Mouse (Mus musculus) embryonic facial prominence, embryonic 13.5 days (tissue): ENCODE data around the gene Olfr312. TPM values are rescaled to one million over a fixed set of nuclear protein-coding genes. Genes with fewer than 3 reads are reported as not detected.
"Not testable (repeated sequence)": the region's sequence is repeated elsewhere in the genome, so short reads cannot be mapped to it uniquely, and the experiment has no call there.

Experiments used
- ATAC-seq: fragments of 200-750 bp; cut with Nextera tagmentation; 2 replicates; pipeline ENCODE4 v1.8.0; 2017; ENCODE audit warnings: low read depth; ENCODE audit not compliant: insufficient number of reproducible peaks, insufficient read depth, low FRiP score, low TSS enrichment
- H3K27ac ChIP-seq: fragments of 300-500 bp; sonication (generic); 2 replicates; pipeline ENCODE4 v1.5.1; 2015; ENCODE audit warnings: moderate library complexity, mild to moderate bottlenecking, inconsistent platforms
- H3K27me3 ChIP-seq: fragments of 300-500 bp; sonication (generic); 2 replicates; pipeline ENCODE4 v1.6.1; 2015; ENCODE audit warnings: mild to moderate bottlenecking, inconsistent platforms
- H3K36me3 ChIP-seq: fragments of 300-500 bp; sonication (generic); 2 replicates; pipeline ENCODE4 v1.6.1; 2015; ENCODE audit warnings: mild to moderate bottlenecking, inconsistent platforms
- H3K4me1 ChIP-seq: fragments of 300-500 bp; sonication (generic); 2 replicates; pipeline ENCODE4 v1.6.1; 2015; ENCODE audit warnings: inconsistent platforms
- H3K4me2 ChIP-seq: fragments of 300-500 bp; sonication (generic); 2 replicates; pipeline ENCODE4 v1.6.1; 2015; ENCODE audit warnings: moderate library complexity, mild to moderate bottlenecking, inconsistent platforms
- H3K4me3 ChIP-seq: fragments of 300-500 bp; sonication (generic); 2 replicates; pipeline ENCODE4 v1.5.1; 2015; ENCODE audit warnings: mild to moderate bottlenecking, inconsistent platforms
- H3K9ac ChIP-seq: fragments of 300-500 bp; sonication (generic); 2 replicates; pipeline ENCODE4 v1.6.1; 2015; ENCODE audit warnings: mild to moderate bottlenecking, inconsistent platforms
- H3K9me3 ChIP-seq: fragments of 300-500 bp; sonication (generic); 2 replicates; pipeline ENCODE4 v1.6.1; 2016; ENCODE audit warnings: inconsistent platforms
- WGBS: fragments of 180-500 bp; shearing (Covaris S2); methylation state at CpG from one replicate; pipeline ENCODE4 v1.1.7; 2015; ENCODE audit warnings: mixed read lengths; 5-methylcytosine and 5-hydroxymethylcytosine counted together
- polyA plus RNA-seq: library from polyadenylated mRNA; unstranded; fragments of >200 nt; fragmentation: Nextera tagmentation; extraction: Ambion mirVana; gene quantifications from 2 replicates; pipeline ENCODE4 v1.2.1, GENCODE M21; 2015

Olfr312 gene
- polyA plus RNA-seq: not detected in 2 replicates

DNA sequence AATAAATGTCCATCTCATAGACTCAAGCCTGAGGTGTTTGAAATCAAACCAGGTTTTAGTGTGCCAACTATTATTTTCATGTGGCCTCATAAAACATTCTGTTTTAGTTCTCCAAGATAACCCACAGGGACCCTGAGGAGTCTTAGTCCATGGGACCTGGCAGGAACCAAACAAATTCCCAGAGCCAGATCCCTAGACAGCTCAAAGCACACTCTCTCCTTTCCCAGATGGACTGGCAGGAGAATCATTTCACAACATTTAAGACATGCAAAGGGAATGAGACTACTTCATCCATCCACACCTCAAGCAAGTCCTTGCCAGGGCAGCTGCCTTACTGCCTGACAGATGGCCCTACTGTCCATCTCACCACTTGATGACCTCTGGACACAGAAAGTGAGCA, at the start of gene Olfr312:
Gene Olfr312, plus strand, starts transcription at position 301 of the 400 bp plus-strand sequence.
- H3K4me3 ChIP-seq, H3K4me1 ChIP-seq, H3K9me3 ChIP-seq, ATAC-seq, H3K27ac ChIP-seq, H3K36me3 ChIP-seq, H3K27me3 ChIP-seq, H3K9ac ChIP-seq, H3K4me2 ChIP-seq: not testable (repeated sequence)

DNA sequence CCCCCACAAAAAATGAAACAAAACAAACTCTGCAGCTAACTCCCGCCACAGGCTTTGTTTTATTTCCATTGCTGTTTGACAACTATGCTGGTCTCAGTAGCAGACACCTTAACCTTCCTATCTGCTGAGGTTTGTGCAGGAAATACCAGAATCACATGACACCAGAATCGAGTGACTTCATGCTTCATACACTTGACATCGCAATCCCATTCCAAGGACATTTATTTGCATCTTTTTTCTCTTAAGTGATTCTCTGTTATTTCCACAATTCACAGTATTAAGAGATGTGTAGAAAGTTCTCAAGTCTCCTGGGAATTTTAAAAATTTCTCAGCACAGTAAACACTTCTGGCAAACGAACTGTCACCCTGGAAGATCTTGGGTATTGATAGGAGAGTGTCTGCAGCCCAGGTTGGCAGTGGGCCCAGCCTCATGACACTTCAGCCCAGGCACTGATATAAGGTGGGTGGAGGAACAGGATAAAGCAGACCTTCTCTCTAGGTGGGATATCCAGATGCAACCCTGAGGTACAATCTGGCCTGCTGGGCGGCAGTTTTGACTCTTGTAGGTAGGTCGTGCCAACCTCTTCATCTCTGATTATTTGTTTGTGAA, 46.5 kb upstream of the Olfr312 start, which contains the start of gene Olfr314:
Gene Olfr314, plus strand, starts transcription at position 473 of the 610 bp plus-strand sequence.
- Histone ChIP-seq H3K4me3 (no peak within 1 kb of the TSS), H3K4me2 (no peak within 1 kb of the TSS), H3K36me3 (no peaks in the 10 kb centered on the region), H3K9ac (no peak within 1 kb of the TSS), H3K27ac (no peak within 1 kb of the TSS), H3K27me3 (no peaks in the 10 kb centered on the region), H3K9me3 (no peaks in the 10 kb centered on the region), H3K4me1 (no peaks in the 10 kb centered on the region)
- WGBS: 78% methylated on average over 6 of the region's 6 CpGs
- ATAC-seq: no peak

- H3K27me3 ChIP-seq: no peaks in the 10 kb centered on the region
- no peak overlapping the region for H3K9ac ChIP-seq
- no peak for ATAC-seq
- no peaks in the 10 kb centered on the region for H3K9me3 ChIP-seq
- no peaks in the 10 kb centered on the region for H3K36me3 ChIP-seq
- no peak overlapping the region for H3K4me2 ChIP-seq
- no peaks in the 10 kb centered on the region for H3K4me1 ChIP-seq
- 87% methylated on average over 2 of the region's 2 CpGs for WGBS
- H3K27ac ChIP-seq: no peak overlapping the region
- no peak overlapping the region for H3K4me3 ChIP-seq
These were observed 44.9 kb upstream of the Olfr312 start for GRCm38 (mm10) chr11:58784182-58784581.

GRCm38 (mm10) chr11:58787651-58788050, 41.4 kb upstream of the Olfr312 start:
- Histone ChIP-seq H3K9me3 (no peaks in the 10 kb centered on the region), H3K9ac (no peak overlapping the region), H3K27ac (no peak overlapping the region), H3K36me3 (no peaks in the 10 kb centered on the region), H3K4me3 (no peak overlapping the region), H3K4me1 (no peaks in the 10 kb centered on the region), H3K4me2 (no peak overlapping the region), H3K27me3 (no peaks in the 10 kb centered on the region)
- 84% methylated on average over 10 of the region's 10 CpGs for WGBS
- ATAC-seq: no peak

- no peaks in the 10 kb centered on the region for H3K36me3 ChIP-seq
- H3K4me3 ChIP-seq: no peak overlapping the region
- H3K9ac ChIP-seq: no peak overlapping the region
- H3K9me3 ChIP-seq: no peaks in the 10 kb centered on the region
- 78% methylated on average over 8 of the region's 8 CpGs for WGBS
- no peak for ATAC-seq
- no peaks in the 10 kb centered on the region for H3K27me3 ChIP-seq
- H3K4me1 ChIP-seq: no peaks in the 10 kb centered on the region
- H3K27ac ChIP-seq: no peak overlapping the region
- no peak overlapping the region for H3K4me2 ChIP-seq
These were observed 40.7 kb upstream of the Olfr312 start for GRCm38 (mm10) chr11:58788346-58788745.

DNA sequence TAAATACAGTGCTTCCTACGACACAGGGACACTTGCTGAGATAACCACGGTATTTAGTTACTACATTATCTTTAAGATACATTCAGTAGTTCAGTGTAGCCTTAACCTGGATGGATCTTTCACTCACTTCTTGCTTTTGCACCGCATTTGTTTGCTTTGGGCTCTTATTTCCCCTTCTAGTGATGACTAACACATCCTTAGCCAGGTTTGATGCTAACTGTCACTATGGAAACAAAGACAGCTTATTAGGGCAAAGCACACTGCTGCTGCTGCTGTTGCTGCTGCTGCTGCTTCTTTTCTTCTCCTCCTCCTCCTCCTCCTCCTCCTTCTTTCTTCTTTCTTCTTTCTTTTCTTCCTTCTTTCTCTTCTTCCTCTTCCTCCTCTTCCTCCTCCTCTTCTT, 39.5 kb upstream of the Olfr312 start:
- Histone ChIP-seq H3K4me2 (no peak overlapping the region), H3K9me3 (no peaks in the 10 kb centered on the region), H3K4me1 (no peaks in the 10 kb centered on the region), H3K36me3 (no peaks in the 10 kb centered on the region), H3K4me3 (no peak overlapping the region), H3K27me3 (no peaks in the 10 kb centered on the region), H3K27ac (no peak overlapping the region), H3K9ac (no peak overlapping the region)
- ATAC-seq: no peak
- WGBS: 25% methylated on average over 3 of the region's 3 CpGs

DNA sequence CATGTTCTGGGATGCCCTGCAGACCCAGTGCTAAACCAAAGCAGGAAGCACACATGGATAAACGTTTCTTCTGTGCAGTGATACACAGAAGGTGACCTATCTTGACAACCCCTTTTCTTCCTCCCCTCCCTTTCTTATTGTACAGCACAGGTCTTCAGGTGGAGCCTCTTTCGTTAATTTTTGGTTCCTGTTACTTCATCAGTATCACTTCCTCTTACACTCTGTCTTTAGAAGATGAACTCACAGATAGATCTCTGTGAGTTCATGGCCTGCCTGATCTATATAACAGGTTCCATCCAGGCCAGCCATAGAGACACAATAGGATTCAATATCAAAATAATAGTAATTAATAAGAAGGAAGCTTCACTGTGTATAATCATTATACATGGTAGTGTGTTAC, 39.0 kb upstream of the Olfr312 start:
- H3K27ac ChIP-seq: no peak overlapping the region
- H3K27me3 ChIP-seq: no peaks in the 10 kb centered on the region
- ATAC-seq: no peak
- H3K9ac ChIP-seq: no peak overlapping the region
- H3K4me3 ChIP-seq: no peak overlapping the region
- H3K36me3 ChIP-seq: no peaks in the 10 kb centered on the region
- WGBS: 50% methylated on average over 2 of the region's 2 CpGs
- no peaks in the 10 kb centered on the region for H3K9me3 ChIP-seq
- H3K4me2 ChIP-seq: no peak overlapping the region
- H3K4me1 ChIP-seq: no peaks in the 10 kb centered on the region

- no peak overlapping the region for H3K4me3 ChIP-seq
- 83% methylated on average over 6 of the region's 6 CpGs for WGBS
- H3K9me3 ChIP-seq: no peaks in the 10 kb centered on the region
- ATAC-seq: no peak
- no peak overlapping the region for H3K9ac ChIP-seq
- no peak overlapping the region for H3K27ac ChIP-seq
- H3K4me2 ChIP-seq: no peak overlapping the region
- H3K27me3 ChIP-seq: no peaks in the 10 kb centered on the region
- no peaks in the 10 kb centered on the region for H3K36me3 ChIP-seq
- H3K4me1 ChIP-seq: no peaks in the 10 kb centered on the region
These were observed 38.4 kb upstream of the Olfr312 start for GRCm38 (mm10) chr11:58790646-58791045.

DNA sequence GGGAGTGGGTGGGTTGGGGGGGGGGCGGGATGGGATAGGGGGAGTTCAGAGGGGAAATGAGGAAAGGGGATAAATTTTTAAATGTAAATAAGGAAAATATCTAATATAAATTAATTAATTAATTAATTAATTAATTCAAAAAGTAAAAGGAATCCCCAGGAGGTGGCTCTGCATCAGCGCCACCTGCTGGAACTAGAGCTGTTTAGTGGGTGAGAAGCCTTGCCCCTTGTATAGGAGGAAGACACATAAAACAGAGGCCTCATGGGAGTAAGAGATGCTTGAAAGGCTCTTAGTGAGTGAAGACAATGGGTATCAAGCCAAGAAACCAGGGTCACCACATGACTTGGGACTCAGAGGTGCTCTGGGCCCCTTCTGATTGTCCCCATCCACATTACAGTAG, 33.2 kb upstream of the Olfr312 start:
- Histone ChIP-seq H3K4me1 (no peaks in the 10 kb centered on the region), H3K27ac (no peak overlapping the region), H3K9ac (no peak overlapping the region), H3K27me3 (no peaks in the 10 kb centered on the region), H3K4me2 (no peak overlapping the region), H3K36me3 (no peaks in the 10 kb centered on the region), H3K4me3 (no peak overlapping the region), H3K9me3 (no peaks in the 10 kb centered on the region)
- WGBS: 73% methylated on average over 2 of the region's 2 CpGs
- no peak for ATAC-seq

DNA sequence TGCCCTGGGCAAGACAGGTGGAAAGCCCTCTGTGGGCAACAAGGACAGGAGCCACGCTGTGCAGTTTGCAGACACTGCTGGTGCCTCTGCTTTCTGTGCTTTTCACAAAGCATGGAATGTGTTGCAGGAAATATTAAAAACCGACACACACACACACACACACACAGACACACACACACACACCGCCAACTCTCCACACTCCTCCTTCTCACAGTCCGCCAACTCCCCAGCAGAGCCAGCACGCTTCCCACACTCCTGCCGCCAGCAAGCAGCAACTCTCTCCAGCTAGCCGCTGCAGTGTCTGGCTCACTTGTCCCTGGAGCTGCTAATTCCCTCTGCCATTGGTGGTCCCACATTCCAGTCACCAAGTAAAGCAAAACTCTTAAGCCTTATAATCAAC, 32.2 kb upstream of the Olfr312 start:
- Histone ChIP-seq H3K4me2 (no peak overlapping the region), H3K9ac (no peak overlapping the region), H3K27ac (no peak overlapping the region), H3K4me3 (no peak overlapping the region), H3K4me1 (peaks cover 2% of the 10 kb centered on the region), H3K36me3 (no peaks in the 10 kb centered on the region), H3K27me3 (no peaks in the 10 kb centered on the region), H3K9me3 (no peaks in the 10 kb centered on the region)
- no peak for ATAC-seq
- 69% methylated on average over 7 of the region's 7 CpGs for WGBS

DNA sequence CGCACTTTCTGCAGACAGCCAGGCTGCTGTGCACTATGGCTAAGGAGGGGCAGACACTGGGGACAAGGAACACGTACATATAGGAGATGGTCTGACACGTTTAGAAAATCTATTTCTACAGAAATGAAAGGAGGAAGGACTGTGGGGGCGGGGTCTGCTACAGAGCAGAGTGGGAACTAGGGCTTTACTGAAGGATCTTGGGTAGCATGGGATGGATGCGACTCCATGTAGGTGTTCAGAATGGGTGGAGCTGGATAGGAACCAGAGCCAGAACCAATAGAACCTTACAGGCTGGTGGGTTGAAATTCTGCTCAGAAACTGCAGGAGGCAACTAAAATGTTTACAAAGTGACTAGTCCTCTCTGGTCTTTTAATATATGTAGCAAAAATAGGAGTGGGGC, 29.3 kb upstream of the Olfr312 start:
- ATAC-seq: no peak

DNA sequence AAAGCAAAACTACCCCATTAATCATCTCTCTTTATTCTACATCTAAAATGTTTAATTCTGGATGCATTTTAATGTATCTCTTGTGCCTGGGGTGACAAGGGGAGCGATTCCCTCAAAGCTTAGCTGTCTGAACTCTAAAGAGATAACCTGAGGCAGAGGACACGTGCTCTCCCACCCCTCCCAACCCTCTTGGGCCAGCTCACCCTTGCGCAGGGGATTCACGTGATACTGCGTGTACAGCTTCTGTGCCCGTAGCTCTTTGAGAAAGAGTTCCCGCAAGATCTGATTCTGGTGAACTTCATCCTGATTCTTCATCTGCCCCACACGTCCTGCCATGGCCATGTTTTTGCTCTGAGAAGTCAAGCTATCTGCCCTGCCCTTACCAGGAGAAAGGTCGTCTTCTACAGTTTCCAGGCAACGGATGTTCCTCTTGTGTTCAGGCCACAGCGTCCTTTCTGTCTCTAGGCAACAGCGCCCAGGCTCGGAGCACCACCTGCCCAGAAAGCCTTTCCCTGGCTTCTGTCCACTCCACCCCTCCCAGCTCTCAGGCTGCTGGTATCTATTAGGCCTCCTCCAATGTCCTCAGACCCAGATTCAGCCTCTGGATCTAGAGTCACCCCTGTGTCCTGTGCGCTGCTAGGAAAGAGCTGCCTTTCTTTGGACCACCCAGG, 27.3 kb upstream of the Olfr312 start, which contains the start of gene Fam183b:
Gene Fam183b, minus strand, starts transcription at position 403 of the 671 bp plus-strand sequence.
- no peak within 1 kb of the TSS for H3K4me3 ChIP-seq
- no peaks in the 10 kb centered on the region for H3K27me3 ChIP-seq
- ATAC-seq: no peak
- no peaks in the 10 kb centered on the region for H3K9me3 ChIP-seq
- H3K36me3 ChIP-seq: no peaks in the 10 kb centered on the region
- no peak within 1 kb of the TSS for H3K4me2 ChIP-seq
- H3K9ac ChIP-seq: no peak within 1 kb of the TSS
- H3K4me1 ChIP-seq: peaks cover 4% of the 10 kb centered on the region
- 33% methylated on average over 14 of the region's 14 CpGs for WGBS
- no peak within 1 kb of the TSS for H3K27ac ChIP-seq

More for the DNA sequence above, 29.3 kb upstream of the Olfr312 start:
- Histone ChIP-seq H3K9me3 (no peaks in the 10 kb centered on the region), H3K27me3 (no peaks in the 10 kb centered on the region), H3K4me2 (no peak overlapping the region), H3K27ac (no peak overlapping the region), H3K4me1 (peaks cover 4% of the 10 kb centered on the region), H3K9ac (no peak overlapping the region), H3K4me3 (no peak overlapping the region), H3K36me3 (no peaks in the 10 kb centered on the region)
- WGBS: 75% methylated on average over 5 of the region's 5 CpGs
